Mouse (Mus musculus) lung, adult 2 months (tissue): ENCODE data around the gene Ccsap.

ENCODE experiments used
- CTCF ChIP-seq: fragments of 200-500 bp; IDR thresholded peaks from 2 replicates; pipeline ENCODE4 v1.5.1; 2011; ENCODE audit warnings: mild to moderate bottlenecking, low read length, control low read depth; ENCODE audit not compliant: insufficient read depth
- POLR2A ChIP-seq: fragments of 200-500 bp; IDR thresholded peaks from 2 replicates; pipeline ENCODE4 v1.6.1; 2011; ENCODE audit warnings: low read depth, mild to moderate bottlenecking, control low read depth, low read length, borderline replicate concordance; ENCODE audit errors: extremely low read depth

- TF ChIP-seq POLR2A = no peak
- TF ChIP-seq CTCF = no peak
These were observed 32.0 kb upstream of the Ccsap start for GRCm38 (mm10) chr8:123891883-123892585.
